Mouse (Mus musculus) stomach, postnatal 0 days (tissue): ENCODE results near the gene Dscam.

ENCODE experiments used
- CTCF ChIP-seq: IDR thresholded peaks from 2 replicates; pipeline ENCODE4 v1.5.1; 2016; ENCODE audit warnings: antibody characterized with exemption, low read depth, mild to moderate bottlenecking, moderate library complexity
- EP300 ChIP-seq: optimal IDR thresholded peaks from 2 replicates; pipeline ENCODE3; 2016; ENCODE audit warnings: antibody characterized with exemption

GRCm38 (mm10) chr16:97033540-97034058, 137.0 kb downstream of the Dscam start:
- TF ChIP-seq CTCF = no peak
- TF ChIP-seq EP300 = no peak
